Mouse (Mus musculus): ENCODE results near the gene 0610030E20Rik. TPM values are rescaled to one million over a fixed set of nuclear protein-coding genes. Genes with fewer than 3 reads are reported as not detected.
A peak's percentile ranks its signal among the peaks of the same experiment; 100 is the strongest.

0610030E20Rik gene
- polyA plus RNA-seq, 1 experiment: 9.5 TPM

DNA sequence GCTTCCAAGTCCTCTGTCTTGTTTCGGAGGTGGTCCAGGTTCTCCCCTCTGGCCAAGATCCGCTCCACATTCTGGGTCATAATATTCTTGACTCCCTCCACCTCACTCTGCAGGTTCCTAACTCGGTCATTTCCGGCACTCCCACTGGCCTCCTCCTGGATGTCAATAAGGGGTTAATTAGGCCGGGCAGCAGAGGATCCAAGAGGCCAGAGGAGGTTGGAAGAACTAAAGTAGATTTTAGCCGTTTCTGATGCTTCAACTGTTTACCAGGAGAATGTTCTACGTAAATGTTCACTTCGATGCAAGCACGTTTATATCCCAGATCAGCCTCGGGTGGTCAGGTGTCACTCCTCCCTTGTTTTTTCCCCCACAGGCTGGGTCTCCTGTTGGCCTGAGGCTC, 41.1 kb downstream of the 0610030E20Rik start:
- DNase-seq (ENCODE audit: low read depth, low spot score): no peak
- 77% methylated on average over 10 of the region's 10 CpGs for WGBS

DNA sequence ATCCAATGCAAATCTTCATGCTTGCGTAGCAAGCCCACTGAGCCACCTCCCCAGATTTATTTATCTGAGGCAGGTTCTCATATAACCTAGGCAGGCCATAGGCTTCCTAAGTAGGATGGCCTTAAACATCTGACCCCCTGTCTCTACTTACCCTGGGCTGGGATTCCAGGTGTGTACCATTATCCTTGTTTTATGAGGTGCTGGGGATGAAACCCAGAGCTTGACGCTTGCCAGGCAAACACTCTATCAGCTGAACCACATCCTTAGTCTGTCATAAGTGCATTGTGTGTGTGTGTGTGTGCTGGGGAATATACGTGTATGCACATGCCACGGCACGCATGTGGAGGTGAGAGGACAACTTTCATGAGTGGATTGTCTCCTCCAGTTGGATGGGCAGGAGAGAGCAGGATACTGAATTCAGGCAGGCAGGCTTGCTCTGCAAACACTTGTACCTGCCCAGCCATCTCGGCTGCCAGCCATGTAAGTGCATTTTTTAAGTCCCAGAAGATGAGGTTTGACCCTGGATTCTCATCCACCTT, 41.7 kb downstream of the 0610030E20Rik start:
- 63% methylated on average over 6 of the region's 6 CpGs for WGBS
- DNase-seq (ENCODE audit: low read depth, low spot score): no peak

DNA sequence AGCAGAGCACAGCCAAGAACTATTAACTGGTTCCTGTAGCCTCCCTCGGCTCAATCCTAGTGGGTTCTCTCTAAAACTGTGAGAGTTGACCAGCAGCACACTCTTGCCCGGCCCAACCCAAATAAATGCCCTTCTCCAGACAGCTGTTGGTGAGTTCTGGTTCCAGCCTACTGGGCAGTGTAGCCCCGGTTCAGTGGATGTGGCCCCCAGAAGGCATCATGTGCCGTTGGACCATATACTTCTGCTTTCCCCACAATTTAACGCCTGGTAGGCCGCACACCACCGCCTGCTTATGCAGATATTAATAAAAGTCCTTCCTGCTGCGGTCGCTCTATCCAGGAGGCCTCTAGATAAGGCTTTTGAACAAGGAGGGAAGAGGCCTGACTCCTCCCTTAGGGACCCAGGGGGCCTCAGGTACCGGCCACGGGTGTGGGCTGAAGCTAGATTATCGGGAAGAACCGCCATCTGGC, 42.4 kb downstream of the 0610030E20Rik start:
- no peak for DNase-seq (ENCODE audit: low read depth, low spot score)
- 1% methylated on average over 13 of the region's 13 CpGs for WGBS

DNA sequence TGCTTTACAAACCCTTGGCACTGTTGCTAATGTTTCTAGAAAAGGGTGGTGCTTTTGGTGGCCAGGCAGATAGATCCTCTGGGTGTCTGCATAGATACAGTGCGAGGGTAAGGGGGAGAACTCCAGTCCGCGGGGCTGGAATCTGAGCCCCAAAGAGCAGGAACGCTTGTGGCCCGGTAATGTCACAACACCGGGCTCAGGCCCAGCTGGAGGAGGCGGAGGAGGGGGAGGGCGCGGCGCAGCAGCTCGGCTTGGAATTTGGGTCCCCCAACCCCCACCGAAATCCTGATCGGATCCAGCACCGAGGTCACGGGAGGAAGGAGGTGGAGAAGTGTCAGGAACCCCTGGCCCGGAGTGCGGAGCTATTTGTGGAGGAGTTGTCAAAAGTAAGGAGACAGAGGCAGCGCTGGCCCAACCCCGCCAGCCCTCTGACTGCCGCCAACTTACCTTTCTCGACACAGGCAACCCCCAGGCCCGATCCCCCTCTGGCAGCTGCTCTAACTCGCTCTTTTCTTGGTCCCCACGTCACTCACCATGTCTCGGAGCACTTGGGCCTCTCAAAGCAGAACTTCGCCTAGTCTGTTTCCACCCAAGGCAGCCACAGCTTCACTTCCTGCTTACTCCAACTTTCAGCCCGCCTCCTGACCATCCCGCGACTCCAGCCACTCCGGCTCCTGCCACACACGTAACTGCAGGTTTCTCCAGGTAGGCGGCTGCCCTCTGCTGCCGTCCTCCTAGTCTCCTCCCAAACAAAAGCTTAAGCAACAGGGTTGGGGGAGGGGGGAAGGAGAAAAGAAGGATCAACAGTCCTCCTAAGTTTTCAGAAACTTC, 43.0 kb downstream of the 0610030E20Rik start, which contains the start of gene Vamp8:
Gene Vamp8 (minus strand): TSS at position 763 of the 831 bp plus-strand sequence.
- DNase-seq (ENCODE audit: low read depth, low spot score): peak; percentile 74

DNA sequence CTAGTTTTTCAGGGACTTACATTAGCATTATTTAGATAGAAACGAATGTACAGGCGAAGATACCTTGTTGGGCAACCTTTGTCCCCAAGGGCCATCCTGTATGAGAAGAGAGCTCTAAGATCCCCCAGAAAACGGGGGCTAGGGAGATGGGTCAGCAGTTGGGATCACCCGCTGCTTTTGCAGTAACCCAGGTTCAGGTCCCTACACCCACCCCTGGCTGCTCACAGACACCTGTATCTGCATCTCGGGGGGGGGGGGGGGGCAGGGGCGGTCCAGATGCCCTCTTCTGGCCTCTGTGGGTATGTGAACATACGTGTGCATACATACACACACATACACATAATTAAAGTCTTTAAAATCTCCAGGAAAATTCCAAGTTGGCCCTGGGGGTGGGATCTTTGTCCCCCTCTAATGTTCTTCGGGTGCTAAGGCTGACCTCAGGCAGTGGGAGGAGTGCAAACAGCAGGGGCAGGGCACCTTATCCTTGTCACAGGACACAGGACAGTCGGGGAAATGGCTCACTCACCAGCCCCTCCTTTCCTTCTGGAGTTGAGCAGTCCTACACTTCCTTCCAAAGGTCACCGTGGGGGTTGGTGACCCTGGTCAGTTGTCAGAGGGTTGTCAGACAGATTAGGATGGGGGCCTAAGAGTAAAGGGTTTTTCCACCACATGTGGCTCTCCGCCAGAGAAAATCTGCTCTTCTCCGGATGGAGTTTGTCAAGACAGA, 43.8 kb downstream of the 0610030E20Rik start:
- WGBS: 19% methylated on average over 12 of the region's 12 CpGs
- no peak for DNase-seq (ENCODE audit: low read depth, low spot score)

More for the DNA sequence above, 43.0 kb downstream of the 0610030E20Rik start, which contains the start of gene Vamp8:
- under 1% methylated on average over 33 of the region's 33 CpGs for WGBS

DNA sequence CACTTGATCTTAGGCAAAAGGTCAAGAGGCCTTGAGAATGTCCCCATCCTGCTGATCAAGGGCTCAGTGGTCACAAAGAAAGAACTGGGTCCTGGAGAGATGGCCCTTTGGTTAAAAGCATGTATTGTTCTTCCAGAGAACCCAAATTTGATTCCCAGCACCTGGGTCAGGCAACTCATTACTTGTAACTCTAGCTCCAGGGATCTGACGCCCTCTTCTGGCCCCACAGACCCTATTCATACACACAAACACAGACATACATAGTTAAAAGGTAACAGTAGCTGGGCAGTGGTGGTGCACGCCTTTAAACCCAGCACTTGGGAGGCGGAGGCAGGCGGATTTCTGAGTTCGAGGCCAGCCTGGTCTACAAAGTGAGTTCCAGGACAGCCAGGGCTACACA, 45.2 kb downstream of the 0610030E20Rik start:
- WGBS: 92% methylated on average over 5 of the region's 5 CpGs
- DNase-seq (ENCODE audit: low read depth, low spot score): no peak

DNA sequence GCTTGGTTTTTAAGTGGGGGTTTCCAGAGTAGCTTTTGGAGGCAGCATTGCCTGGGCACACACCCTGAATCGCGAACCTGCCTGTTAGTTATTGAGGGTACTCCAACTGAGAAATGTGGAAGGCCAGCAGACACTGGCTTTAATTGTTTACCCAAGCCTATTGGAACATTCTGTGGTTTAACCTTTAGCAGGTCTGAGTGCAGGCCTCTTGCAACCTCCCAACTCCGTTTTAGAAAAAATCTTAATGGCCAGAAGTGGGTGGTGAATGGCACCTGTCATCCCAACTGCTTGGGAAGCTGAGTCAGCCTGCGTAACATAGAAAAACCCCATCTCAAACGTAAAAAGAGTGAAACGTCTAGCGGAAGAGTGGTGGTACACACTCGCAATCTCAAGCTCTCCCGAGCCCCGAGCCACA, 49.7 kb downstream of the 0610030E20Rik start:
- WGBS: 72% methylated on average over 10 of the region's 10 CpGs
- DNase-seq (ENCODE audit: low read depth, low spot score): no peak

DNA sequence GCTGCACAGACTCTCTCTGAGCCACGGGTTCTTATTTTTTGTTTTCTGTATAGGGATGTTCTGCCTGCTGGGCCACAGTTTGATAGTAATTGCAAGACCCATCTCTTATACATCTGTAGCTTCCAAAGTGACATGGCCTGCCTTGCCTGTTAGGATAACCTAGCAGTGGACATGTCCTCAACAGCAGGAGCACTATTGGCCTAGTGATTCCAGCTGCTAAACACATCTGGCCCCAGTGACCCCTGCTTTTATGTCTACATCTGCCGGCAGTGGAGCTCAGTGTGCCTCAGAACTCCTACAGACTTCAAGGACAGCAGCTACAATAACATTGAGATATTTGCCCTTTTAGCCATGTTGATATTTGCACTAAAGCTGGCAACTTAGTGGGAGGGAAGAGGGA, 52.9 kb downstream of the 0610030E20Rik start:
- 53% methylated on average over 2 of the region's 2 CpGs for WGBS

DNA sequence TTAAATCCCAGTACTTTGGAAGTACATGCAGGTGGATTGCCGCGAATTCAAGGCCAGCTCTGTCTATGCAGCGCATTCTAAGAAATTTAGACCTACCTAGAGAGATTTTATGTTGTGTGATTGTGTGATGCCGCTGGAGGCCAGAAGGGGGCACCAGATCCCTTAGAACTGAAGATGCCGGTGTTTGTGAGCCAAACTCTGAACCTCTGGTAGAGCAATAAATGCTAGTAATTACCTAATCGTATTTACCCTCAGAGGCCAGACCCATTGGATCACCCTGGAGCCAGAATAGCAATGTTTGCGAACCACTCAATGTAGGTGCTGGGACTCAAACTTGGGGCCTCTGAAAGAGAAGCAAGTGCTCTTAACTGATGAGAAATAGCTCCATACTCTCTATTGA, 54.8 kb downstream of the 0610030E20Rik start:
- 11% methylated on average over 7 of the region's 7 CpGs for WGBS
- no peak for DNase-seq (ENCODE audit: low read depth, low spot score)

More for the DNA sequence above, 52.9 kb downstream of the 0610030E20Rik start:
- DNase-seq (ENCODE audit: low read depth, low spot score): no peak

Other genes starting within 250 kb of the 0610030E20Rik start
- gene St3gal5, start 249.7 kb upstream of the 0610030E20Rik start, polyA plus RNA-seq (2012; rRNA removed): 2.6 and 3.2 TPM in 2 replicates
- gene Atoh8, start 111.7 kb upstream of the 0610030E20Rik start, polyA plus RNA-seq (2012; rRNA removed): 5.5 and 5.9 TPM in 2 replicates
- gene Sftpb, start 42.7 kb upstream of the 0610030E20Rik start, polyA plus RNA-seq (2012; rRNA removed): 0.25 and 0.49 TPM in 2 replicates
- 16.6 and 19.7 TPM in 2 replicates for gene Usp39, start 2.1 kb upstream of the 0610030E20Rik start, polyA plus RNA-seq (2012; rRNA removed)
- 13.4 and 16.6 TPM in 2 replicates for gene Tmem150a, start 8.1 kb downstream of the 0610030E20Rik start, polyA plus RNA-seq (2012; rRNA removed)
- 82.5 and 102 TPM in 2 replicates for gene Rnf181, start 19.6 kb downstream of the 0610030E20Rik start, polyA plus RNA-seq (2012; rRNA removed)
- gene Vamp5, start 33.2 kb downstream of the 0610030E20Rik start, polyA plus RNA-seq (2012; rRNA removed): 19.3 and 21.7 TPM in 2 replicates
- 280 and 288 TPM in 2 replicates for gene Vamp8, start 43.4 kb downstream of the 0610030E20Rik start, polyA plus RNA-seq (2012; rRNA removed)
- gene Ggcx, start 67.0 kb downstream of the 0610030E20Rik start, polyA plus RNA-seq (2012; rRNA removed): 9.3 and 12.4 TPM in 2 replicates
- 50.9 and 66.5 TPM in 2 replicates for gene Mat2a, start 92.2 kb downstream of the 0610030E20Rik start, polyA plus RNA-seq (2012; rRNA removed)
- gene Sh2d6, start 174.4 kb downstream of the 0610030E20Rik start, polyA plus RNA-seq (2012; rRNA removed): 11.3 and 17.2 TPM in 2 replicates
- 27.2 and 38.0 TPM in 2 replicates for gene Capg, start 197.1 kb downstream of the 0610030E20Rik start, polyA plus RNA-seq (2012; rRNA removed)

Data from large intestine, adult 2 months (tissue).